Mouse (Mus musculus) liver, embryonic 14.5 days (tissue): ENCODE data around the gene Lipc. TPM values are rescaled to one million over a fixed set of nuclear protein-coding genes. Genes with fewer than 3 reads are reported as not detected.

Experiments
- ATAC-seq: fragments of 200-750 bp; cut with Nextera tagmentation; 2 replicates; pipeline ENCODE4 v1.8.0; 2017; ENCODE audit warnings: moderate number of reproducible peaks, mild to moderate bottlenecking, moderate library complexity; ENCODE audit not compliant: insufficient read depth
- DNase-seq, 3 experiments: peaks; one replicate each; pipeline ENCODE4 v3.0.0-alpha.2; 2012 to 2013; ENCODE audit warnings: low read depth in 3 of 3, low spot score in 3 of 3
- H3K27ac ChIP-seq: fragments of 300-500 bp; sonication (generic); 2 replicates; pipeline ENCODE4 v1.5.1; 2014; ENCODE audit warnings: moderate library complexity, mild to moderate bottlenecking, control low read depth, inconsistent platforms
- H3K27me3 ChIP-seq: fragments of 300-500 bp; sonication (generic); 2 replicates; pipeline ENCODE4 v1.6.1; 2014; ENCODE audit warnings: mild to moderate bottlenecking, low read length, moderate library complexity; ENCODE audit not compliant: control insufficient read depth, insufficient read depth
- H3K36me3 ChIP-seq: fragments of 300-500 bp; sonication (generic); replicated peaks from 2 replicates; pipeline ENCODE4 v1.6.1; 2014; ENCODE audit warnings: low read depth; ENCODE audit not compliant: control insufficient read depth, insufficient read depth
- H3K4me1 ChIP-seq, 2 experiments: fragments of 200-500 bp in 1 of 2; fragments of 300-500 bp in 1 of 2; sonication (generic) in 1 of 2; replicated peaks; 2 replicates each; pipeline ENCODE4 v1.6.1; 2012 to 2014; ENCODE audit warnings: antibody characterized with exemption in 1 of 2, inconsistent platforms in 1 of 2, low read length in 1 of 2; ENCODE audit not compliant: control insufficient read depth in 2 of 2, insufficient read depth in 2 of 2
- H3K4me2 ChIP-seq: fragments of 300-500 bp; sonication (generic); 2 replicates; pipeline ENCODE4 v1.6.1; 2014; ENCODE audit warnings: low read depth, mild to moderate bottlenecking, control low read depth, moderate library complexity
- H3K4me3 ChIP-seq, 2 experiments: fragments of 200-500 bp in 1 of 2; fragments of 300-500 bp in 1 of 2; sonication (generic) in 1 of 2; 2 replicates each; pipeline ENCODE4 v1.5.1; 2012 to 2014; ENCODE audit warnings: low read depth in 2 of 2, low read length in 2 of 2, mild to moderate bottlenecking in 2 of 2, control low read depth in 1 of 2, inconsistent platforms in 1 of 2, moderate library complexity in 1 of 2; ENCODE audit not compliant: insufficient read depth in 1 of 2
- H3K9ac ChIP-seq: fragments of 300-500 bp; sonication (generic); replicated peaks from 2 replicates; pipeline ENCODE4 v1.6.1; 2014; ENCODE audit warnings: mild to moderate bottlenecking, control low read depth, moderate library complexity
- H3K9me3 ChIP-seq: fragments of 300-500 bp; sonication (generic); 2 replicates; pipeline ENCODE4 v1.6.1; 2016; ENCODE audit warnings: low read length, mixed read lengths; ENCODE audit not compliant: control insufficient read depth
- CTCF ChIP-seq: IDR thresholded peaks from 2 replicates; pipeline ENCODE4 v1.5.1; 2016; ENCODE audit warnings: antibody characterized with exemption, low read depth, control low read depth
- EP300 ChIP-seq: IDR thresholded peaks from 2 replicates; pipeline ENCODE4 v1.6.1; 2016; ENCODE audit warnings: antibody characterized with exemption, low read depth
- WGBS: fragments of 180-500 bp; shearing (Covaris S2); extraction: QIAGEN DNeasy Blood & Tissue Kit; methylation state at CpG from one replicate; pipeline ENCODE4 v1.1.7; 2014; ENCODE audit not compliant: insufficient replicate concordance; 5-methylcytosine and 5-hydroxymethylcytosine counted together
- polyA plus RNA-seq, 2 experiments: library from polyadenylated mRNA; depleted of rRNA in 1 of 2; stranded (reverse) in 1 of 2; unstranded in 1 of 2; fragments of >200 nt; fragmentation: Nextera tagmentation in 1 of 2; extraction: Ambion mirVana in 1 of 2; gene quantifications; 2 replicates each; pipeline versions ENCODE4 v1.2.1 to v1.2.3; 2012 to 2014

Lipc gene
- polyA plus RNA-seq, 2 experiments: 22.4 to 26.8 TPM

DNA sequence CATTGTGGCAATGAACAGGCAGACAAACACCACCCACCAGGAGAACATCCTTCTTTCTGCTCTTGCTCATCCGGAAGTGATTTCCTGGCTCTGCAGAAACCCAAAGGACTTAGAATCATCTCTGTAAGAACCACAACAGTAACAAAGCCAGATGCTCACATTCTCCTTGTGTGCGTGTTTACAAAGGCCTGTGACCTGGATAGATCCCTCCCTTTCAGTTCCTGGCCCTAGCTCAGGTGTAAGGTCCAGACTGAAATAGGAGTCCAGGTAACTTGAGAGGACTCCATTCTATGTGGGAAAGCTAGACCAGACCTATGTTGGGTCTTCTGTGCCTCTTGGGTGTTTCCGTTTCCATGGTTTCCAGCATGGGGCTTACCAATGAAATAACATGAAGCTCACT, 32.8 kb downstream of the Lipc start:
- no peak overlapping the region for H3K9ac ChIP-seq
- H3K4me2 ChIP-seq: no peak overlapping the region
- ATAC-seq (no peak), DNase-seq (no peak)
- peaks cover 70 to 73% of the 10 kb centered on the region in 2 experiments for H3K4me1 ChIP-seq
- TF ChIP-seq EP300 (no peak), CTCF (no peak)
- H3K4me3 ChIP-seq: no peak overlapping the region
- H3K36me3 ChIP-seq: no peaks in the 10 kb centered on the region
- 84% methylated on average over 3 of the region's 3 CpGs for WGBS
- H3K27ac ChIP-seq: no peak overlapping the region; the same call in 1 of the 2 replicates
- H3K27me3 ChIP-seq: no peaks in the 10 kb centered on the region
- no peaks in the 10 kb centered on the region for H3K9me3 ChIP-seq

DNA sequence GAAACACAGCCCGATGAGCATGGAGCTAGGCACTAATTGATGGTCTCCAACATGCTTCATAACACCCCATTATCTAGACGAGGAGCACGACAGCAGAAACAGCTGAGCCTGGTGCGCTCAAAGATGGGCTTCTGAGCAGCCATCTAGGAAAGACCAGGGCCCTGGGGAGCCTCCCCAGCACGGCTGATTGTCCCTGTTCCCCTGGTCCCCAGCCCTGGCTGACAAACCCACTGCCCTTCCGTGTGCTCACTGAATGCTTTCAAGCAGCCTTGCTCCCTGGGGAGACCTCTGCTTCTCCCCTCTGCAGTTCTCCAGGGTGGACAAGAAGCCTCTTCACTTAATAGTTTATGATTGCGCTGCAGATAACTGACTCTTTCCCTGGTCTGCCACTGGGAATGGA, 35.5 kb downstream of the Lipc start:
- 0 out of 2 replicates have a peak overlapping the region, but pooled peaks have one; percentile 13 for H3K9ac ChIP-seq
- ATAC-seq: no peak
- no peak overlapping the region for H3K4me3 ChIP-seq
- WGBS: 50% methylated on average over 7 of the region's 7 CpGs
- no peaks in the 10 kb centered on the region for H3K9me3 ChIP-seq
- peaks cover 54 to 64% of the 10 kb centered on the region in 2 experiments for H3K4me1 ChIP-seq
- no peaks in the 10 kb centered on the region for H3K36me3 ChIP-seq
- no peaks in the 10 kb centered on the region for H3K27me3 ChIP-seq
- H3K4me2 ChIP-seq: no peak overlapping the region
- DNase-seq: no peak
- peak overlapping the region; percentile 34 for H3K27ac ChIP-seq
- TF ChIP-seq EP300 (no peak), CTCF (no peak)

DNA sequence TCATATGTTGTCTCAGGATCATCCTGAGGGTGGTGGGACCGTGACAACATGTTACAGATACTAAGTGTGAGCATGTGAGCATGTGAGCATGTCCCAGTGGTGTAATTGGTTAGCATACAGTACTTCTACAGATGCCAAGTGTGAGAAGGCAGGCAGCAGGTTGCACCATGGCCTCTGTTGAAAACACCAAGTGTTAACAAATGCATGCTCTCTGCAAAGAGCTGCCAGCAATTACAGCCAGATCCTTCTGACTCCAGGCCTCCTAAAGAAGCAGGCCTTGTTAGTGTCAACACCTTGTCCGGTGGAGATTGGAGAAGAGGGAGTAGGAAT, 36.7 kb downstream of the Lipc start:
- Histone ChIP-seq H3K9ac (peak overlapping the region; percentile 66), H3K4me2 (peak overlapping the region; percentile 61), H3K4me3 (no peak overlapping the region)

DNA sequence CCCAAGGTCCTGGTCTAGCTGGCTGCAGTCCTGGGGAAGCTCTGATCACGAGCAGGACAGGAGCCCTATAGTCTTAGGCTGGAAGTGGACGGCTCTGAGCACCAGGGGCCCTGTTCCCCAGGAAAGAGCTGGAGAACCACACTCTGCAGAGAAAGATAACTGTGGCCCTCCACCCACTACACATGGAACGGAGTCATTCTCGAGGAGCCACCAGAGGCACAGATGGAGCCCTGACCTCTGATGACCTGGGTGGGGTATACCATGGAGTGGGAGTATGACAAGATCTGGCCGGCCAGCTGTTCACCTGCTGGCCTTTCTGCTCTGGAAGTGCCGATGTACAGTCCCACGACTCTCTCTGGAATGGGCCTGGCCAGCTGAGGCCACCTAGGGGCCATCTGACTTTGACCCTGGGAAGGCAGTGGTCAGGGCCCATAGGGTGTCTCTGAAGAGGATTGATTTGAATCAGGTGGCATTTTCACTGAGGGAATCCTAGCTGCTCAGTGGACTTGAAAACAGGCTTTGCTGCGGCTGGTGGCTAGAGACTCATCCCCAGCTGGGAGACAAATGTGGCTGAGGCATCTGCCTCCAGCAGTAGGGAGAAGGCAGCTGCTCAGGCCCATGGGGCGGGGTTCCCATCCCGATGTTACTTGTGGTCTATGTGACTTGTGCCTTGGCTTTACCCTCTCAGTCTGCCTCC, 37.2 kb downstream of the Lipc start:
- ATAC-seq: peak; percentile 98
- H3K4me1 ChIP-seq: peaks cover 37 to 51% of the 10 kb centered on the region in 2 experiments
- TF ChIP-seq EP300: peak; percentile 79
- TF ChIP-seq CTCF: peak; percentile 58
- 23% methylated on average over 10 of the region's 10 CpGs for WGBS
- peak overlapping the region; percentile 89 for H3K27ac ChIP-seq
- peak overlapping the region; percentile 66 for H3K9ac ChIP-seq
- no peaks in the 10 kb centered on the region for H3K36me3 ChIP-seq
- DNase-seq: peak in 2 of 3 experiments; percentile 51 to 79
- H3K9me3 ChIP-seq: no peaks in the 10 kb centered on the region
- H3K4me3 ChIP-seq: peak overlapping the region in 1 of 2 experiments; percentile 1; a peak in 1 of 4 replicates
- no peaks in the 10 kb centered on the region for H3K27me3 ChIP-seq
- peak overlapping the region; percentile 61 for H3K4me2 ChIP-seq

More for the DNA sequence above, 36.7 kb downstream of the Lipc start:
- ATAC-seq (no peak), DNase-seq (no peak)
- H3K36me3 ChIP-seq: no peaks in the 10 kb centered on the region
- H3K9me3 ChIP-seq: no peaks in the 10 kb centered on the region
- peaks cover 42 to 52% of the 10 kb centered on the region in 2 experiments for H3K4me1 ChIP-seq
- peak overlapping the region; percentile 89 for H3K27ac ChIP-seq
- H3K27me3 ChIP-seq: no peaks in the 10 kb centered on the region
- TF ChIP-seq EP300: no peak
- no peak for TF ChIP-seq CTCF
- 71% methylated on average over 2 of the region's 2 CpGs for WGBS

DNA sequence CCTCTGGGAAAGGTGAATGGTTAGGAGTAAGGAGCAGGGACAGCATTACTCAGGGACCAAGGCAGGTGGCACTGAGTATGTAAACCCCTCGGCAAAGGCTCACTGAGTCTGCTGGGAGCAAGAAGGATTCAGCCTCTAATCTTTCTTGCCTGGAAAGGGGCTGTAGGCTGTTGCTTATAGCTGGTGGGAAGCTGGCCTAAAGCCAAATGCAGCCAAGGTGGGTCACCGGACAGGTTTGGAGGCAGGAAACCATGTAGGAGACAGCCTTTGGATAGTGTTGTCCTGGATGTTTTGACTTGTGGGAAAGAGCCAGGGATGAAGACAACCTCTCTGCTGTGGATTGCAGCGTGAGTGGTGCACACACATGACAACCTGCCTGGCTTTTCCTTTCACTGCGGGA, 40.9 kb downstream of the Lipc start:
- H3K27me3 ChIP-seq: no peaks in the 10 kb centered on the region
- DNase-seq (no peak), ATAC-seq (no peak)
- no peak overlapping the region for H3K9ac ChIP-seq
- H3K4me2 ChIP-seq: no peak overlapping the region
- H3K36me3 ChIP-seq: no peaks in the 10 kb centered on the region
- no peak for TF ChIP-seq EP300
- TF ChIP-seq CTCF: no peak
- H3K27ac ChIP-seq: no peak overlapping the region
- 81% methylated on average over 4 of the region's 4 CpGs for WGBS
- H3K9me3 ChIP-seq: no peaks in the 10 kb centered on the region
- H3K4me1 ChIP-seq: peaks cover 29 to 35% of the 10 kb centered on the region in 2 experiments
- no peak overlapping the region for H3K4me3 ChIP-seq
